Mouse (Mus musculus) kidney, embryonic 14.5 days (tissue): Measurements from ENCODE around the gene Slc15a1. TPM values are rescaled to one million over a fixed set of nuclear protein-coding genes. Genes with fewer than 3 reads are reported as not detected.

ENCODE experiments used
- ATAC-seq: fragments of 200-750 bp; cut with Nextera tagmentation; 2 replicates; pipeline ENCODE4 v1.8.0; 2017; ENCODE audit warnings: moderate number of reproducible peaks, mild to moderate bottlenecking, moderate TSS enrichment, moderate library complexity; ENCODE audit not compliant: low FRiP score, low TSS enrichment
- H3K27ac ChIP-seq: fragments of 300-500 bp; sonication (generic); 2 replicates; pipeline ENCODE4 v1.5.1; 2014; ENCODE audit warnings: low read depth, mild to moderate bottlenecking, low read length, moderate library complexity, mixed read lengths
- H3K27me3 ChIP-seq: fragments of 300-500 bp; sonication (generic); 2 replicates; pipeline ENCODE4 v1.6.1; 2014; ENCODE audit warnings: mild to moderate bottlenecking, low read length; ENCODE audit not compliant: control insufficient read depth, insufficient read depth
- H3K36me3 ChIP-seq: fragments of 300-500 bp; sonication (generic); 2 replicates; pipeline ENCODE4 v1.6.1; 2014; ENCODE audit warnings: low read length, mixed read lengths; ENCODE audit not compliant: control insufficient read depth, insufficient read depth
- H3K4me1 ChIP-seq: fragments of 300-500 bp; sonication (generic); 2 replicates; pipeline ENCODE4 v1.6.1; 2014; ENCODE audit warnings: low read length, mixed read lengths; ENCODE audit not compliant: control insufficient read depth, insufficient read depth
- H3K4me2 ChIP-seq: fragments of 300-500 bp; sonication (generic); replicated peaks from 2 replicates; pipeline ENCODE4 v1.6.1; 2014; ENCODE audit warnings: low read depth, mild to moderate bottlenecking, low read length
- H3K4me3 ChIP-seq: fragments of 300-500 bp; sonication (generic); 2 replicates; pipeline ENCODE4 v1.5.1; 2014; ENCODE audit warnings: mild to moderate bottlenecking, low read length
- H3K9ac ChIP-seq: fragments of 300-500 bp; sonication (generic); 2 replicates; pipeline ENCODE4 v1.6.1; 2014; ENCODE audit warnings: low read depth, mild to moderate bottlenecking, low read length, moderate library complexity
- H3K9me3 ChIP-seq: fragments of 300-500 bp; sonication (generic); 2 replicates; pipeline ENCODE4 v1.6.1; 2016; ENCODE audit warnings: low read length; ENCODE audit not compliant: control insufficient read depth
- WGBS: fragments of 180-500 bp; shearing (Covaris S2); extraction: QIAGEN DNeasy Blood & Tissue Kit; methylation state at CpG from one replicate; pipeline ENCODE4 v1.1.7; 2014; 5-methylcytosine and 5-hydroxymethylcytosine counted together
- polyA plus RNA-seq: library from polyadenylated mRNA; unstranded; fragments of >200 nt; fragmentation: Nextera tagmentation; extraction: Ambion mirVana; gene quantifications from 2 replicates; pipeline ENCODE4 v1.2.1, GENCODE M21; 2014

Gene Slc15a1
- polyA plus RNA-seq, 1 experiment from 2014 or later: 0.15 TPM

GRCm38 (mm10) chr14:121499769-121500168 lies 5.3 kb downstream of the Slc15a1 start:
- Histone ChIP-seq H3K36me3 (no peaks in the 10 kb centered on the region), H3K4me3 (no peak overlapping the region), H3K9ac (no peak overlapping the region), H3K4me1 (no peaks in the 10 kb centered on the region), H3K27me3 (peaks cover 9% of the 10 kb centered on the region; the same call in 1 of the 2 replicates), H3K9me3 (no peaks in the 10 kb centered on the region), H3K27ac (no peak overlapping the region), H3K4me2 (no peak overlapping the region)
- no peak for ATAC-seq
- 83% methylated on average over 1 of the region's 1 CpGs for WGBS

DNA sequence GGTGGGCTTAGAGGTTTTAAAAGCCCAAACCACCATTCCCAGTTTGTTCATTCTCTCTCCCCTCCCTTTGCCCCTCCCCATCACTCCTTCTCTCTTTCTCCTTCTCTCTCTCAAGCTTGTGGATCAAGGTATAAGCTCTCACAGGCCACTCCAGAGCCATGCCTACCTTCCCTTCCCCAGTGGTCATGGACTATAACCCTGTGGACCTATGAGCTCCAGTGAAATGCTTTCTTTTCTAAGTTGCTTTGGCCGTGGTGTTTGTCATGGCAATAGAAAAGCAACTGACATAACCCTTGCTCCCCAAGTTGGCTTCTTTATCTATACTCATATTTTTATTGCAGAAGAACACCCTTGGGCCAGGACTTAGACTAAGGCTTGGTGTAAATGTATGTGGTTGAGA lies 7.3 kb downstream of the Slc15a1 start:
- Histone ChIP-seq H3K4me2 (no peak overlapping the region), H3K9me3 (no peaks in the 10 kb centered on the region), H3K27me3 (no peaks in the 10 kb centered on the region), H3K36me3 (no peaks in the 10 kb centered on the region), H3K27ac (no peak overlapping the region), H3K9ac (no peak overlapping the region), H3K4me1 (no peaks in the 10 kb centered on the region), H3K4me3 (no peak overlapping the region)
- no peak for ATAC-seq
- 76% methylated on average over 1 of the region's 1 CpGs for WGBS

DNA sequence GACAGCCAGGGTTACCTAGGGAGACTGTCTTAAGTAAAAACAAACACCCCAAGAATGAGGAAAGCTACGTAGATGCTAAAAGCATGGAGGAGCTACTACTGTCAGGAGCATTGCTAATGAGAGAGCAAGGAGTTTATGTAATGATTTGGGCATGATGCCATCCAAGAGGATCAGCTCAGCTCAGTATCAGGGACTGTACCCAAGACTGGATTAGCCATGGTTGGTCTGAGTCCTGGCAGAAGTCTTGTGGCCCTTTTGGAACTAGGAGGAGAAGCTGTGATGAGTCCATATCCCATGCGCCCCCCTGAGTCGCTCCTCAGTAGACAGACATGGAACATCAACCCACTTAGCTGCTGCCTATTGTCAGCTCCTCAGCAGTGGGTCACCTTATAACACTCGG lies 9.3 kb downstream of the Slc15a1 start:
- no peak overlapping the region for H3K4me3 ChIP-seq
- H3K9ac ChIP-seq: no peak overlapping the region
- no peaks in the 10 kb centered on the region for H3K36me3 ChIP-seq
- no peak overlapping the region for H3K4me2 ChIP-seq
- no peaks in the 10 kb centered on the region for H3K4me1 ChIP-seq
- H3K9me3 ChIP-seq: no peaks in the 10 kb centered on the region
- no peak overlapping the region for H3K27ac ChIP-seq
- H3K27me3 ChIP-seq: no peaks in the 10 kb centered on the region
- WGBS: 82% methylated on average over 4 of the region's 4 CpGs
- ATAC-seq: no peak

DNA sequence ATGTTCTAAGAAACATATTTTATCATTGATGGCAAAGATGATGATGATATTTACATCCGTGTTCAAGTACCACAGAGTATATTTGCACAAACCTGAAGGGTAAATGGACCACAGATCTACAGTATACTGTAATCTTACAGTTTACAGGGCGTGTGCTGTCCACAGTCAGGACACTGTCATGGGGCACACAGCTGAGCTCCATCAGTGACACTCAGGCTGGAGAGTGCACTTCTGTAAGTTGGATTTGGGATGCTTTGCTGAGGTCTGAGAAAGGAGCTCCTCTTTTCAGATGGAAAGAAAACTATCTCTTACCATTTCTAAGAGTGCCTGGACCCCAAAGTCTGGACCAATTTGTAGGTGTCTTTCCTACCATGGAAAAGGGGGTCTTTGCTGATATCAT lies 9.9 kb downstream of the Slc15a1 start:
- no peaks in the 10 kb centered on the region for H3K36me3 ChIP-seq
- H3K4me3 ChIP-seq: no peak overlapping the region
- ATAC-seq: no peak
- no peak overlapping the region for H3K4me2 ChIP-seq
- 78% methylated on average over 2 of the region's 2 CpGs for WGBS
- no peaks in the 10 kb centered on the region for H3K9me3 ChIP-seq
- no peak overlapping the region for H3K9ac ChIP-seq
- H3K4me1 ChIP-seq: no peaks in the 10 kb centered on the region
- no peaks in the 10 kb centered on the region for H3K27me3 ChIP-seq
- H3K27ac ChIP-seq: no peak overlapping the region

DNA sequence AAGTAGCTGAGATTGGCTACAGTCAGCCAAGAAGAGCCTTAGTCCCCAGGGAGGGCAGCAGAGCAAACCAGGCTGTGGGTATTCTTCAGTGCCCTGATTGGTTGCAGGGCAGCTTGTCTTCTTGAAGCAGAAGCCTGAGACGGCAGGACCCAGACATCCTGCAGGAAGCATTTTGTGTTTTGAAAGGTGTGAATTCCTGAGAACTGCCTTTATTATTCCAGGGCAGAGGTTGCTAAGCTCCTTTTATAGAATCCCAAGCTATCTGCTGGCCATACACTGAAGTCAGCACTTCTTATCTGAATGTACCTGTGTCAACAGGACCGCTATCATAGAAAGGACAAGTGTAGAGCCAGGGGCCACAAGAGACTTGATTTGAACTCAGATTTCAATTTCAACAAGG lies 10.8 kb downstream of the Slc15a1 start:
- Histone ChIP-seq H3K4me3 (no peak overlapping the region), H3K9me3 (no peaks in the 10 kb centered on the region), H3K9ac (no peak overlapping the region), H3K4me1 (no peaks in the 10 kb centered on the region), H3K4me2 (no peak overlapping the region), H3K27ac (no peak overlapping the region), H3K27me3 (no peaks in the 10 kb centered on the region), H3K36me3 (no peaks in the 10 kb centered on the region)
- 53% methylated on average over 2 of the region's 2 CpGs for WGBS
- no peak for ATAC-seq

DNA sequence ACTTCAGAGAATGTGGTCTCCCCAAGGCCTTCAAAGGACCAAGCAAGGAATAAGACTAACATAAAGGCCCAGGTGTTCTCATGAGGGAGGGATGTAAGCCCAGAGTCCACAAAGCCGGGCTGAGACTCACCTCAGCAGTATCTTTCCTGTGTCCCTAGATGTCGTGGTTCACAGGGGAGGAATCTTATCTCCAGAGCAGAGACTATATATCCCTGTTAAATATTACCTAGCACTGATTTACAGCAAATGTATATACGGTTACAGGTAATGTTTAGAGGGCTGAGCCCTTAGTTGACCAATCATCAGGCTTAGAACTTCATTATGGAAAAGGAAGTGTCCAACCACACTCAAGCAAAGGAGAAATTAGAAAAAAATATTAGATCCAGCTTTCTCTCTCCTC lies 11.3 kb downstream of the Slc15a1 start:
- no peak for ATAC-seq
- Histone ChIP-seq H3K9me3 (no peaks in the 10 kb centered on the region), H3K36me3 (no peaks in the 10 kb centered on the region), H3K4me3 (no peak overlapping the region), H3K27ac (no peak overlapping the region), H3K4me1 (no peaks in the 10 kb centered on the region), H3K27me3 (no peaks in the 10 kb centered on the region), H3K4me2 (no peak overlapping the region), H3K9ac (no peak overlapping the region)
- 62% methylated on average over 3 of the region's 3 CpGs for WGBS

DNA sequence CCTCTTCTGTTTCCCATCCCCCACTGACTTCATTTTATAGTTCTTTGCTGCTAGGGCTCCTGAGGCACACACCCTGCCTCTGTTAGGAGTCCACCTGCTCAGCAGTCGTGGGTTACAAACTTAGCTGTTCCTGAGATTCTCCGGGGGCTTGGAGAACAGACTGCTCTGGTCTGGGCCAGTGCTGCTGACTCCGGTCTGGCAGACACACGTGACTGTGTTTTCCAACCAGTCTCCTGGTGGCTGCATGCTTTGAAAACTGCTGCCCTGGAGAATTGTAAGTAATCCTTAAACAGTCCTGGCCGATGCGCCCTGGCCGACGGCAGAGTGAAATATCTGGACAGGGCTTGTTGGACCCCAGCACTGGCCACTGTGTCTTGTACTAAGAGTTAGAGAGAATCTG lies 12.7 kb downstream of the Slc15a1 start:
- Histone ChIP-seq H3K27ac (no peak overlapping the region), H3K9ac (no peak overlapping the region), H3K4me2 (no peak overlapping the region), H3K9me3 (no peaks in the 10 kb centered on the region), H3K27me3 (no peaks in the 10 kb centered on the region), H3K4me1 (no peaks in the 10 kb centered on the region), H3K36me3 (no peaks in the 10 kb centered on the region), H3K4me3 (no peak overlapping the region)
- WGBS: 64% methylated on average over 8 of the region's 8 CpGs
- ATAC-seq: peak; percentile 68; the same call in 1 of the 2 replicates

DNA sequence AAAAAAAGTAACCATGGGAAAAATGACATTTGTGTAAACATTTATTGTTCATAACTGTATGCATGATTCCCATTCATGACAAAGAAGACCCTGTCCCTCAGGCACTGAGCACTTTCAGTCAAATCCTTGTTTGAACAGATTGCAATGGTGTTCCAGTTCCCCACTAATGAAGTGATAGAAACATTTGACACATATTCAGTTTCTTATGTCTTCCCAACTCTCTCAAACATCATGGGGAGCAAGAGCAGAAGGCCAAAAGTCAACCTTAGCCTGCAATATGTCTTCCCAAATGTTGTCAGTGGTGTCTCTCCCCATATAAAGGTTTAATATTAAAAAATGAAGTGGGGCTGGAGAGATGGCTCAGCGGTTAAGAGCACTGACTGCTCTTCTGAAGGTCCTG lies 19.3 kb downstream of the Slc15a1 start:
- no peaks in the 10 kb centered on the region for H3K9me3 ChIP-seq
- H3K27ac ChIP-seq: no peak overlapping the region
- H3K4me2 ChIP-seq: no peak overlapping the region
- WGBS: 89% methylated on average over 1 of the region's 1 CpGs
- H3K9ac ChIP-seq: no peak overlapping the region
- no peaks in the 10 kb centered on the region for H3K36me3 ChIP-seq
- H3K4me1 ChIP-seq: no peaks in the 10 kb centered on the region
- no peak overlapping the region for H3K4me3 ChIP-seq
- no peaks in the 10 kb centered on the region for H3K27me3 ChIP-seq
- no peak for ATAC-seq

- Histone ChIP-seq H3K36me3 (no peaks in the 10 kb centered on the region), H3K9ac (no peak overlapping the region), H3K4me1 (no peaks in the 10 kb centered on the region), H3K27ac (no peak overlapping the region), H3K4me2 (no peak overlapping the region), H3K9me3 (no peaks in the 10 kb centered on the region), H3K27me3 (no peaks in the 10 kb centered on the region), H3K4me3 (no peak overlapping the region)
- no peak for ATAC-seq
- WGBS: 89% methylated on average over 3 of the region's 3 CpGs
Observed at GRCm38 (mm10) chr14:121484436-121484835, 20.6 kb downstream of the Slc15a1 start.

DNA sequence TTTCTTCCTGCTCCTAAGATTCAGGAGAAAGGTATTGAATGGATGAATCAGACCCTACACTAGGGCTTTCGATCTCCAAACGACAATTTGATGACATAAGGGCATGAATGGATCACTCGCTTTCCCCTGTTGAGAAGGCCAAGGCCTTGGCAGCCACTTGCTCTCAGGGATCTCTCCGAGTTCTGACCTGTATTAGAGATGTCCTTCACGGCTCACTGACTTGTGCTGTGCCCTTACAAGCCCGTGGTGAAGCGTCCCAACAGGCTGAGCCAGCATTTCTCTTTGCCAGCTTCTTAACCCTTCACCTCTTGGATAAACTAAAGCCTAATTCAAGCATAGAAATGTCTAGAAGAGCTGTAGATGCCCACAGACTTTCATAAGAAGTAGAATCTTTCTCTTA lies 22.9 kb downstream of the Slc15a1 start:
- Histone ChIP-seq H3K36me3 (no peaks in the 10 kb centered on the region), H3K4me3 (no peak overlapping the region), H3K4me1 (no peaks in the 10 kb centered on the region), H3K9me3 (no peaks in the 10 kb centered on the region), H3K27me3 (no peaks in the 10 kb centered on the region), H3K4me2 (no peak overlapping the region), H3K9ac (no peak overlapping the region), H3K27ac (no peak overlapping the region)
- no peak for ATAC-seq
- 64% methylated on average over 7 of the region's 7 CpGs for WGBS
